Mouse (Mus musculus) urinary bladder, postnatal 14 days (tissue): Measurements from ENCODE around the gene Robo3.

Experiments
- DNase-seq: peaks from one replicate; pipeline ENCODE4 v3.0.0; 2021; ENCODE audit warnings: low spot score

Gene Robo3

GRCm38 (mm10) chr9:37368081-37368830 is 64.8 kb downstream of the Robo3 start:
- DNase-seq: no peak

- DNase-seq: no peak
Measured at GRCm38 (mm10) chr9:37367301-37368080, 65.6 kb downstream of the Robo3 start, which contains the start of gene Hepacam. Gene Hepacam (plus strand): TSS chr9:37367351.

- DNase-seq: no peak
Measured at GRCm38 (mm10) chr9:37365706-37366105, 67.3 kb downstream of the Robo3 start.
